Mouse (Mus musculus) lung, postnatal 14 days (tissue): ENCODE measurements at regions not wholly inside any gene's neighbourhood (a gene's known extent, or its start where the extent isn't known, plus 50 kb on each side); places are given as distances from the start of the nearest gene placed in this dataset.

Experiments used
- DNase-seq: peaks from one replicate; pipeline ENCODE4 v3.0.0; 2021

DNA sequence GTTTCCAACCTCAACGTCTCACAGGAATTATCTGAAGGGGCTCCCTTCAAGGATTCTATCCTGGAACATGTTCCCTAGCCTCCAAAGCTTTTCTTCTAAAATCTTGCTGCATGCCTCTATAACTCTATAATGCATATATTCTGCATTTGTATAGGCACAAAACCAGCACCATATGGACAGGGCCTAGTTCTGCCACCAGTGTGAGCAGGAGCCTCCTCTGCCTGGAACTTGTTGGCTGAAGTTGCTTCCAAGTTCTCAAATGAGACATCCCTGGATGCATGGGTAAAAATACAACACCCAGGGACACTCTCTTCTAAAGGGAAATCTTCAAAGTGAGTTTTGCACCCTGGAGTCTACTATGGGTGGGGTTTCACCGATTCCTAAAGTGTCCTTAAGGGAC is 62.3 kb upstream of the Tenm4 start:
- no peak for DNase-seq

DNA sequence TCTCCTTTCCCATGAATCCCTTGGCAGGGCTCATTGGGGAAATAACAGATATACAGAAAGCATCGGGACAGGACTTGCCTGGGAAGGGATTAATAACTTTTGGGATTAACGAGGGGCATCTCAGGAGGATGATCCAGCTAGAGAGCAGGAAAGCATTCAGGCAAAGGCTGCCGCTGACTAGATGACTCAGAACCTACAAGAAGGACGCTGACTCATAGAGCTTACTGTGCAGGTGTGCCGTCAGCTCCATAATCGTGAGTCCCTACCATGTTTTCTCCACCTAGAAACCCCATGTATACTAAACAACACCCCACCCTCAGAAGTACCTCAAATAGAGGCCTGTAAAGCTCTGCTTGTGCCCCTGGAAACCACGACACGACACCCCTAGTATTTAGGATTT is 50.9 kb upstream of the Tenm4 start:
- no peak for DNase-seq
